Mouse (Mus musculus) hindbrain, postnatal 0 days (tissue): ENCODE measurements at regions not wholly inside any gene's neighbourhood (a gene's known extent, or its start where the extent isn't known, plus 50 kb on each side); places are given as distances from the start of the nearest gene placed in this dataset.

Experiments used
- ATAC-seq: fragments of 200-750 bp; cut with Nextera tagmentation; 2 replicates; pipeline ENCODE4 v1.8.0; 2017; ENCODE audit warnings: mild to moderate bottlenecking, moderate TSS enrichment, moderate library complexity
- DNase-seq: peaks from one replicate; pipeline ENCODE4 v3.0.0-alpha.2; 2015; ENCODE audit warnings: low spot score
- H3K27ac ChIP-seq: fragments of 300-500 bp; sonication (generic); 2 replicates; pipeline ENCODE4 v1.5.1; 2014; ENCODE audit warnings: mild to moderate bottlenecking
- H3K27me3 ChIP-seq: fragments of 300-500 bp; sonication (generic); 2 replicates; pipeline ENCODE4 v1.6.1; 2014; ENCODE audit warnings: low read length, mixed read lengths; ENCODE audit not compliant: insufficient read depth
- H3K36me3 ChIP-seq: fragments of 300-500 bp; sonication (generic); 2 replicates; pipeline ENCODE4 v1.6.1; 2014; ENCODE audit warnings: low read length, mixed read lengths; ENCODE audit not compliant: insufficient read depth
- H3K4me1 ChIP-seq: fragments of 300-500 bp; sonication (generic); 2 replicates; pipeline ENCODE4 v1.6.1; 2014; ENCODE audit warnings: antibody characterized with exemption, low read length, mixed read lengths; ENCODE audit not compliant: insufficient read depth
- H3K4me2 ChIP-seq: fragments of 300-500 bp; sonication (generic); 2 replicates; pipeline ENCODE4 v1.6.1; 2014; ENCODE audit warnings: low read depth, mild to moderate bottlenecking, low read length, moderate library complexity, mixed read lengths
- H3K4me3 ChIP-seq: fragments of 300-500 bp; sonication (generic); 2 replicates; pipeline ENCODE4 v1.5.1; 2014; ENCODE audit warnings: low read length
- H3K9ac ChIP-seq: fragments of 300-500 bp; sonication (generic); replicated peaks from 2 replicates; pipeline ENCODE4 v1.6.1; 2014; ENCODE audit warnings: mild to moderate bottlenecking, low read length, moderate library complexity, mixed read lengths
- H3K9me3 ChIP-seq: fragments of 300-500 bp; sonication (generic); 2 replicates; pipeline ENCODE4 v1.6.1; 2016; ENCODE audit warnings: low read length, mixed read lengths
- CTCF ChIP-seq: IDR thresholded peaks from 2 replicates; pipeline ENCODE4 v1.5.1; 2016; ENCODE audit warnings: antibody characterized with exemption, control low read depth, low read depth
- WGBS: fragments of 180-500 bp; shearing (Covaris S2); extraction: QIAGEN DNeasy Blood & Tissue Kit; methylation state at CpG from one replicate; pipeline ENCODE4 v1.1.7; 2014; 5-methylcytosine and 5-hydroxymethylcytosine counted together

DNA sequence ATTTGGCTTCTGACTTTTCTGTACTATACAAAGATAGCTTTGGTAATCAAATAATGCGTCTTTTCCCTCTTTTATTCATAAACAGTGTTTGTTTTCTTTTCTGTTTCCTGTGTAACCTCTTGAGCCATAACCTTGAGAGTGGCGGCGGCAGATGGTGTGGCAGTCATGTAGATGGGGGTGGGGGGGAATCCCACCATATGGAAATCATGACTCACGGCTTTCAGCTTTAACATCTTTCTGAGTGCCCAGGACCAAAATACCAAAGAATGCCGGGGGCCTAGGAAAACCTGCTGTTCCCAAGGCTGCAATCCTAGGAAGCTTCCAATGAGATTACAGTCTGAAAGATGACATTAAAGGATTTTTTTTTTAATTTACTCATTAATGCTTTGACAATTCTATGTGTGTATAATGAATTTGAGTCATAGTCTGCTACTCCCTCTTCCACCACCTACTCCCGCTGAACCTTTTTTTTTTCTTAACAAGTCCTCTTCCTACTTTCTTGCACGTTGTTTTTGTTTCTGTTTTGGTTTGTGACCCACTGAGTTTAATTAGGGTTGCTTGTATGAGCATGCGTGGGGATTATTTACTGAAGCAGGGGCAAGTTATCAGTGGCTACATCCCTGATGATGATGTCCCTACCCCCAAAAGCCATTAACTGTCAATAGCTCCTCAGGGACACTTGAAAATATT is 60.2 kb upstream of the Ap1s2 start:
- no peak overlapping the region for H3K9ac ChIP-seq
- H3K4me3 ChIP-seq, result no peak overlapping the region
- no peak overlapping the region for H3K27ac ChIP-seq
- no peaks in the 10 kb centered on the region for H3K4me1 ChIP-seq
- H3K9me3 ChIP-seq, result no peaks in the 10 kb centered on the region
- no peaks in the 10 kb centered on the region for H3K36me3 ChIP-seq
- H3K4me2 ChIP-seq, result no peak overlapping the region
- ATAC-seq (no peak), DNase-seq (peak; percentile 54)
- H3K27me3 ChIP-seq, result no peaks in the 10 kb centered on the region
- TF ChIP-seq CTCF, result no peak
- WGBS, result 60% methylated on average over 8 of the region's 8 CpGs

DNA sequence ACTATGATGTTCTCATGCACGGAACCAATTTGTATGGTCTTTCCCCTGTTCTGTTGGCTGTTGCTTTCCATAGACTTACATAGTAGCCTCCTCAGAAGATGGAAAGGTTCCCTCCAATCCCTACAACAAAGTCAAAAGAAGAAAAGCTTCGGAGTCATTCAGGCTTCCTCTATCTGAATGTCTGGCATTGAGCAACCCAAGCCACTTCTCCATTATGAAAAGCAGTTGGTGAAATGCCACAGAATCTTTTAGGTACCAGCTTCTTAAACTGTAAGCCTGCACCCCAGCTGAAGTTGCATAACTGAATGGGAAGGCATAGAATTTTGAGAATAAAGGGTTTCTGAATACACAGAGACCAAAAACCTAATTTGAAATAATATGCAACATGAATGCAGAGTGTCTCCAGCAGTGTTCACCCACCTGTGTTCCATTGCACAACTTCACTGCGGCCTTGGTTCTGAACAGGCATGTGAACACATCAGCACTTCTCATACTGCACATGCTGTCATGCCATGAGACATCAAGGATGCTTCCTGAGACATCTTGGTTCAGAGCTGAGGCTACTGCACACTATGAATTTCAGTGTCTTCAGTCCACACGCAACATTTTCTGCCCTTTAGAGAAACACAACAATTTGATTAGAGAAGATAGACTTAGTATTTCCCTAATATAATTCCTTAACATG is 57.8 kb upstream of the Ap1s2 start:
- 89% methylated on average over 4 of the region's 4 CpGs for WGBS
- Histone ChIP-seq H3K9ac (no peak overlapping the region), H3K9me3 (no peaks in the 10 kb centered on the region), H3K4me3 (no peak overlapping the region), H3K4me1 (no peaks in the 10 kb centered on the region), H3K27ac (no peak overlapping the region), H3K27me3 (no peaks in the 10 kb centered on the region), H3K4me2 (no peak overlapping the region), H3K36me3 (no peaks in the 10 kb centered on the region)
- ATAC-seq (no peak), DNase-seq (no peak)
- no peak for TF ChIP-seq CTCF

DNA sequence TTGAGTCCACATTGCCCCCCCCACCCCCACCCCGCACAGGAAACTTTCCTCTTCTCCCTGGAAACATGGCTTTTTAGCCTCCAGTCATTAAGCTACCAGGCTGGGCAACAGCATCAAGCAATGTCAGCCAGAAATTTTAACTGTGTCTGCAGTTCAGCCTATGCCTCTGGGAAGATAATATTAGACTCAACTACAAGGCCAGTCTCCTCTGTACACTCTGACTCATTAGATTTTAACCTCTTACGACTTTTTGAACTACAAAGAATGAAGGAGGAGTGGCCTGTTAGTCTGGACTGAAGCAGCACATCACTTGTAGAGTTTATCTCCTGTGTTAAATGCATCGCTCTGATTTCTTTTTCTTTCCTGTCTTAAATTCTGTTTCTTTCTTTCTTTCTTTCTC is 50.3 kb upstream of the Ap1s2 start:
- no peak overlapping the region for H3K4me3 ChIP-seq
- DNase-seq, result no peak
- no peak for ATAC-seq
- TF ChIP-seq CTCF, result no peak
- H3K9ac ChIP-seq, result no peak overlapping the region
- H3K27ac ChIP-seq, result no peak overlapping the region
- no peaks in the 10 kb centered on the region for H3K36me3 ChIP-seq
- no peaks in the 10 kb centered on the region for H3K9me3 ChIP-seq
- WGBS, result 61% methylated on average over 3 of the region's 3 CpGs
- no peak overlapping the region for H3K4me2 ChIP-seq
- no peaks in the 10 kb centered on the region for H3K4me1 ChIP-seq
- H3K27me3 ChIP-seq, result no peaks in the 10 kb centered on the region
